In the genomic region with DNA sequence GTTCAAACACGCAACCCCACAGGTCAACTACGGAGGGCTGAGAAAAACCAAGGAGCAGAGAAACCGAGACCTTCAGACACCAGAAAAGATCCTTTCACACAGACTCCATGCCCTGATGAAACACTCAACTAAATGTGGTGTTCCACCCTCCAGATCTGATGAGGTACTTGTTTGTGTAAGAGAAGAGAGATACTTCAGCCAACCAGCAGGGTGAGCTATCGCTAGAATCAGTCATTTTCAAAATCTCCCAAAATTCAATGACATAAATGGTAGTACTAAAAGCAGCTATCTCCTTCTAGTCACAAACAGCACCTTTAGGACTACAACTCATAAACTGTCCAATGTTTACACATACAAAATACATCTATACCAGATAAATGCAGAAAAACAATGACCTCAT, we compare ENCODE assay signal across 11 mouse cellular contexts. TPM values are rescaled to one million over a fixed set of nuclear protein-coding genes. Genes with fewer than 3 reads are reported as not detected.
DNase-seq lines count a peak whose midpoint lies in the region; ATAC-seq and TF ChIP-seq lines count a peak whose summit lies in the region.
"Had no signal": no experiment of that assay in that cellular context is flagged by ENCODE, and none has a peak within 500 bp of the region (broad histone marks: within the 10 kb centered on the region; RNA-seq: fewer than 3 reads in every experiment).

No protein-coding gene starts in this region.

- H3K4me3 ChIP-seq in left cerebral cortex, adult 2 months, result no peak overlapping the region
- H3K4me3 ChIP-seq: embryonic facial prominence, embryonic 15.5 days; heart, embryonic 10.5 days; kidney, embryonic 15.5 days had no signal

- intact Hi-C loops in left cerebral cortex, adult 2 months (cut with DNase I), result no loop called here
- intact Hi-C loops in left cerebral cortex, postnatal 10 days (cut with DNase I), result loop anchor here (10.0 kb wide), 1 partner anchor 228 kb away; no protein-coding TSS in a partner anchor

- peak; percentile 38; the same call in 1 of the 2 replicates for ATAC-seq in monocyte, adult 5-6 weeks (replicated peaks; ENCODE audit: insufficient number of reproducible peaks, low FRiP score, low TSS enrichment, poor library complexity, severe bottlenecking)

- no peak overlapping the region for H3K27ac ChIP-seq in left cerebral cortex, adult 2 months
- H3K27ac ChIP-seq: embryonic facial prominence, embryonic 15.5 days; heart, embryonic 10.5 days; kidney, embryonic 15.5 days had no signal

- DNase-seq in left cerebral cortex, adult 2 months (ENCODE audit: extremely low spot score in 1 of 2, low spot score in 2 of 2), result no peak
- DNase-seq in left cerebral cortex, postnatal 10 days (ENCODE audit: extremely low spot score in 1 of 2, low spot score in 2 of 2), result no peak
- peak; percentile 25 to 53 for DNase-seq in CD8-positive naive resting alpha-beta T cell, adult 2 months (ENCODE audit: low read depth in 2 of 2, low spot score in 2 of 2)
- peak; percentile 51 for DNase-seq in ZHBTc4 (ENCODE audit: low read depth, low spot score)
- no peak for DNase-seq in left cerebral cortex, adult 11 months (ENCODE audit: low spot score)
- DNase-seq in layer of hippocampus, adult 9-11 months, result no peak
- DNase-seq in frontal cortex, postnatal 25 days (ENCODE audit: low spot score in 2 of 2), result no peak

- TF ChIP-seq CTCF in left cerebral cortex, adult 2 months (IDR thresholded peaks at IDR 0.05), result peak; percentile 64

RNA-seq across cellular contexts. Expression of a gene that starts 4.1 kb away (rescaled TPM):
- 100 to 1,000 TPM; 113 to 118 TPM for total RNA-seq in left cerebral cortex, adult 2 months (2021)
- total RNA-seq in left cerebral cortex, postnatal 10 days (2021), result 10 to 100 TPM; 91.0 to 91.7 TPM
- total RNA-seq in monocyte, adult 5-6 weeks (2017), result 63.1 to 121 TPM (median 75.7 TPM) in 3 replicates

Comparison
In these comparisons a context has a peak if more than half of its experiments do, and no peak if none do; other contexts are left out.
1. DNase-seq: peak in CD8-positive naive resting alpha-beta T cell, adult 2 months (2 of 2) and ZHBTc4 (single experiment); none in left cerebral cortex, adult 2 months (0 of 2), left cerebral cortex, postnatal 10 days (0 of 2), left cerebral cortex, adult 11 months (single experiment), layer of hippocampus, adult 9-11 months (single experiment) and frontal cortex, postnatal 25 days (0 of 2).